Mouse (Mus musculus): ENCODE data around the gene Fcho2. TPM values are rescaled to one million over a fixed set of nuclear protein-coding genes. Genes with fewer than 3 reads are reported as not detected.
"Not testable (repeated sequence)": the region's sequence is repeated elsewhere in the genome, so short reads cannot be mapped to it uniquely, and the experiment has no call there.

Fcho2 gene
- polyA plus RNA-seq (2016; fragmentation: Nextera tagmentation; extraction: Ambion mirVana) = 25.4 and 28.1 TPM in 2 replicates

DNA sequence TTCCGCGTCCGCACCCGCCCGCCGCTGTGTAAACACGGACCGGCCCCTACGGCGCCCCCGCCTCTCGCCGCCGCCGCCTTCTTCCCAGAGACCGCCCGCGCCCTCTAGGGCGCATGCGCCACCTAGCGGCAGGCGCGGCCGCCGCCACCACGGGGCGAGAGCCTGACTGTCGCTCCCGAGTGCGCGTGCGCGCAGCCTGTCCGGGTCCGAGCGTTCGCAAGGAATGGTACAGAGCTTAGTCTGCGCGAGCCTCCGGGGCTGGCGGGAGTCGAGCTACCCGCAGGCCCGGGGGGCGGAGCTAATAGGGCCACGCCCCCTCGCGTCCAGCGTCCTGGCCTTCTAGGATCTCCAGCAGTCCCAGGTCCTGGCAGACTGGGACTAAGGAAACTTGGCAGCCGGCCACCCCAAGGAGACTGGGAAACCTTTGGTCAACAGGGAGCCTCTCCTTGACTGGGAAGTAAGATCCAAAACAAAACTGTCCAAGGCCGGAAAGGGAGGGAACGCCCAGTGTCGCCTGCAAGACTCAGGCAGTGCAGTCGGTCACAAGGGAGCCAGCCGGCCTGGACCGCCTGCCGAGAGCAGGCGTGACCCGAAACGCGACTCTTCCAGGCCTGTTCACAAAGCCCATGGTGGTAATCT is at the start of gene Fcho2:
Fcho2 (minus strand) TSS at position 303 of the 639 bp plus-strand sequence.
- under 1% methylated on average over 49 of the region's 61 CpGs for WGBS

GRCm38 (mm10) chr13:98855291-98855690 is 40.0 kb upstream of the Fcho2 start:
- no peaks in the 10 kb centered on the region for H3K4me1 ChIP-seq
- no peaks in the 10 kb centered on the region for H3K27me3 ChIP-seq (ENCODE audit: poor library complexity, severe bottlenecking)
- 95% methylated on average over 8 of the region's 8 CpGs for WGBS
- H3K9me3 ChIP-seq = no peaks in the 10 kb centered on the region
- H3K4me3 ChIP-seq = no peak overlapping the region
- no peak overlapping the region for H3K27ac ChIP-seq
- H3K36me3 ChIP-seq (replicated peaks) = peaks cover 100% of the 10 kb centered on the region
- DNase-seq (ENCODE audit: extremely low spot score, low spot score) = no peak

More for the DNA sequence above, at the start of gene Fcho2:
- H3K27ac ChIP-seq = peak within 1 kb of the TSS; percentile 98
- peak within 1 kb of the TSS; percentile 91 for H3K4me3 ChIP-seq
- DNase-seq (ENCODE audit: extremely low spot score, low spot score) = peak; percentile 98
- no peaks in the 10 kb centered on the region for H3K9me3 ChIP-seq
- no peaks in the 10 kb centered on the region; the same call in 1 of the 2 replicates for H3K36me3 ChIP-seq (replicated peaks)
- H3K4me1 ChIP-seq = peaks cover 29% of the 10 kb centered on the region
- H3K27me3 ChIP-seq (ENCODE audit: poor library complexity, severe bottlenecking) = no peaks in the 10 kb centered on the region

- H3K27me3 ChIP-seq (ENCODE audit: poor library complexity, severe bottlenecking) = no peaks in the 10 kb centered on the region
- H3K9me3 ChIP-seq = no peaks in the 10 kb centered on the region
- H3K4me3 ChIP-seq = no peak overlapping the region
- WGBS = 90% methylated on average over 1 of the region's 1 CpGs
- no peak for DNase-seq (ENCODE audit: extremely low spot score, low spot score)
- no peak overlapping the region for H3K27ac ChIP-seq
- H3K36me3 ChIP-seq (replicated peaks) = peaks cover 96% of the 10 kb centered on the region
- H3K4me1 ChIP-seq = no peaks in the 10 kb centered on the region
Measured at GRCm38 (mm10) chr13:98845794-98846193, 30.5 kb upstream of the Fcho2 start.

- H3K27me3 ChIP-seq (ENCODE audit: poor library complexity, severe bottlenecking) = no peaks in the 10 kb centered on the region
- H3K36me3 ChIP-seq (replicated peaks) = peaks cover 50% of the 10 kb centered on the region
- WGBS = 88% methylated on average over 6 of the region's 6 CpGs
- H3K4me3 ChIP-seq = no peak overlapping the region
- H3K27ac ChIP-seq = no peak overlapping the region
- H3K9me3 ChIP-seq = no peaks in the 10 kb centered on the region
- no peaks in the 10 kb centered on the region for H3K4me1 ChIP-seq
- DNase-seq (ENCODE audit: extremely low spot score, low spot score) = no peak
Measured at GRCm38 (mm10) chr13:98836423-98837088, 21.3 kb upstream of the Fcho2 start.

DNA sequence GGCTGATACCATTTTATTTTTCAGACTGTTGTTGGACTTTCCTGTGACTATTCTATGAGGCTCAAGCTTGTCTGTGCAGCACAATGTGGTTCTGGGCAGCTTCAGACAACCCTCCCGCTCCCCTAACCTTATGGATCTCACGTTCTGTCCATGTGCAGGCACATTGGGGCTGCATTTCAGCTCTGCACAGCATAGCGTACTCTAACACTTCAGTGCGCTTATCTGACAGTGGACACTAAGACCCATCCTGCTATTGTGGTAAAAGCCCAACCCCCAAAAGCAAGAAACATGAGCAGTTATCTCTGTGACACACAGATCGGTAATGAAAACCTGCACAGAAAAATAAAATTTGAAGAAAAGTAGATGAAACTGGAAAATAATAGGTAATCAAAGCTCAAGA is 20.5 kb upstream of the Fcho2 start:
- peaks cover 41% of the 10 kb centered on the region for H3K36me3 ChIP-seq (replicated peaks)
- 93% methylated on average over 5 of the region's 5 CpGs for WGBS
- no peak overlapping the region for H3K4me3 ChIP-seq
- no peaks in the 10 kb centered on the region for H3K27me3 ChIP-seq (ENCODE audit: poor library complexity, severe bottlenecking)
- no peak overlapping the region for H3K27ac ChIP-seq
- DNase-seq (ENCODE audit: extremely low spot score, low spot score) = peak; percentile 13
- H3K4me1 ChIP-seq = no peaks in the 10 kb centered on the region
- no peaks in the 10 kb centered on the region for H3K9me3 ChIP-seq

DNA sequence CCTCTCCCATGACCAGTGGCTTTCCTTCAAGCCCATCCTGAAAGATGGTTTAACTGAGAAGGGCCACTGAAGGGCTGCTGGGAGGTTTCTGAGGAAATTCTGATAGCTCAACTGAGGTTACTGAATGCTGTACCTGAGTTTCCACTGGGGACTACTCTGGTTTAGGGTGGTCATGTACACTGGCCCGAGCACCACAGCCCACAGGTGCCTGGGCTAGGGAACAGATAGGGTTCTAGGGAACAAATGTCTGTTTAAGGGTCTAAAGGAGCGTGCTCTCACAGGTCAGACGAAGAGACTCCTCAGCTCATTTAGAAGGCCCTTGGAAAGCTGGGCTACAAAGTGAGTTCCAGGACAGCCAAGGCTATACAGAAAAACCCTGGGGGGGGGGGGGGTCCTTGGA is 19.5 kb upstream of the Fcho2 start:
- Histone ChIP-seq H3K27me3 (ENCODE audit: poor library complexity, severe bottlenecking) (no peaks in the 10 kb centered on the region), H3K9me3 (no peaks in the 10 kb centered on the region), H3K4me1 (no peaks in the 10 kb centered on the region), H3K36me3 (replicated peaks) (peaks cover 31% of the 10 kb centered on the region), H3K4me3 (no peak overlapping the region), H3K27ac (no peak overlapping the region)
- 84% methylated on average over 3 of the region's 3 CpGs for WGBS
- peak; percentile 15 for DNase-seq (ENCODE audit: extremely low spot score, low spot score)

- 68% methylated on average over 1 of the region's 1 CpGs for WGBS
- Histone ChIP-seq H3K4me1 (no peaks in the 10 kb centered on the region), H3K9me3 (no peaks in the 10 kb centered on the region), H3K27ac (no peak overlapping the region), H3K4me3 (no peak overlapping the region), H3K27me3 (ENCODE audit: poor library complexity, severe bottlenecking) (no peaks in the 10 kb centered on the region), H3K36me3 (replicated peaks) (peaks cover 26% of the 10 kb centered on the region)
- DNase-seq (ENCODE audit: extremely low spot score, low spot score) = no peak
Measured at GRCm38 (mm10) chr13:98834199-98834598, 18.9 kb upstream of the Fcho2 start.

GRCm38 (mm10) chr13:98832451-98833450 is 17.5 kb upstream of the Fcho2 start:
- WGBS = 87% methylated on average over 10 of the region's 10 CpGs
- no peak overlapping the region for H3K4me3 ChIP-seq
- no peaks in the 10 kb centered on the region for H3K27me3 ChIP-seq (ENCODE audit: poor library complexity, severe bottlenecking)
- DNase-seq (ENCODE audit: extremely low spot score, low spot score) = no peak
- H3K4me1 ChIP-seq = no peaks in the 10 kb centered on the region
- H3K9me3 ChIP-seq = no peaks in the 10 kb centered on the region
- no peak overlapping the region for H3K27ac ChIP-seq
- H3K36me3 ChIP-seq (replicated peaks) = peaks cover 12% of the 10 kb centered on the region

- H3K4me1 ChIP-seq; H3K4me3 ChIP-seq; H3K27me3 ChIP-seq (ENCODE audit: poor library complexity, severe bottlenecking); H3K9me3 ChIP-seq; H3K36me3 ChIP-seq (replicated peaks); DNase-seq (ENCODE audit: extremely low spot score, low spot score); H3K27ac ChIP-seq: not testable (repeated sequence)
- 95% methylated on average over 6 of the region's 6 CpGs for WGBS
Measured at GRCm38 (mm10) chr13:98829026-98829425, 13.8 kb upstream of the Fcho2 start.

- Histone ChIP-seq H3K27me3 (ENCODE audit: poor library complexity, severe bottlenecking) (no peaks in the 10 kb centered on the region), H3K4me3 (no peak overlapping the region), H3K4me1 (no peaks in the 10 kb centered on the region), H3K27ac (no peak overlapping the region), H3K9me3 (no peaks in the 10 kb centered on the region), H3K36me3 (replicated peaks) (no peaks in the 10 kb centered on the region)
- 84% methylated on average over 4 of the region's 4 CpGs for WGBS
- DNase-seq (ENCODE audit: extremely low spot score, low spot score) = no peak
Measured at GRCm38 (mm10) chr13:98825574-98825973, 10.3 kb upstream of the Fcho2 start.

DNA sequence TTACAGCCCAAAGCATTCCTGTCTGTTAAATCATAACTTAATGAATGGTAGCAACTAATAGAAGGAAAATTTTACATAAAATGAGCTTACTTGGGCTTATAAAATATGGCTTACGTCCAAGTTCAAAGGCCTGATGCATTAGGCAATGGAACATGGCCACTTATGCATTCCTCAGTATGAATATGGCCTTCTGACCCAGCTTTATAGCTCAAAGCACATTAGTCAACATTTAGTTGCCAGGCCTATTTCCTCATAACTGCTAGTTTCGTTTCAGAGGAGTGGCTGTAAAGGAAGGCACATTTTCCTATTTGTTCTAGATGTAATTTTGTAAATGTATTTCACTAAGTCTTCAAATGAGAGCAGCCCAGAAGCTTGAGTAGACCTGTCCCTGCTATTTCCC is 3.8 kb upstream of the Fcho2 start:
- Histone ChIP-seq H3K9me3 (no peaks in the 10 kb centered on the region), H3K27ac (no peak overlapping the region), H3K4me1 (peaks cover 13% of the 10 kb centered on the region), H3K4me3 (no peak overlapping the region), H3K36me3 (replicated peaks) (no peaks in the 10 kb centered on the region), H3K27me3 (ENCODE audit: poor library complexity, severe bottlenecking) (no peaks in the 10 kb centered on the region)
- DNase-seq (ENCODE audit: extremely low spot score, low spot score) = no peak
- WGBS = 87% methylated on average over 2 of the region's 2 CpGs

DNA sequence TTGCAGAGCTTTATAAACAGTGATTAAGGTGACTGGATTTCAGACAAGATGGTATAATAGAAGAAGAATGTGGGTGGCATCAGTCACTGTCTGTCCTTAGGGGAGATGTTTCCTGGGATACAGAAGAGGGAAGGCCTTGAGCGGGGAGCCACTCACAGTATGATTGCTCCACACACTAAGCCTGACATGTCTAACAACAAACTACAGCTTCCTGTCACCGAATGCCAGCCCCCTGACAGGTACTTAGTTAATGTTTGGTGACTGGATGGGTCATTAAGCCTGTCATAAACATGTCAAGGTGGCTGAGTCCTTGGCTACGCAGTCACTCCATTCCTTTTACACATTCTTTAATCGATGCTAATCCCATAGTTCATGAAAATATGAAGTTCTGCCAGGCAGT is 3.0 kb upstream of the Fcho2 start:
- 79% methylated on average over 4 of the region's 4 CpGs for WGBS
- Histone ChIP-seq H3K36me3 (replicated peaks) (no peaks in the 10 kb centered on the region), H3K4me3 (no peak overlapping the region), H3K27ac (no peak overlapping the region), H3K4me1 (peaks cover 21% of the 10 kb centered on the region), H3K9me3 (no peaks in the 10 kb centered on the region), H3K27me3 (ENCODE audit: poor library complexity, severe bottlenecking) (no peaks in the 10 kb centered on the region)
- DNase-seq (ENCODE audit: extremely low spot score, low spot score) = peak; percentile 2
